Mouse (Mus musculus): ENCODE measurements around the gene Arid1a. TPM values are rescaled to one million over a fixed set of nuclear protein-coding genes. Genes with fewer than 3 reads are reported as not detected.

Gene Arid1a
- polyA plus RNA-seq, 1 experiment from 2014 or later, result 18.5 TPM

GRCm38 (mm10) chr4:133711307-133712076, 45.1 kb downstream of the Arid1a start:
- no peak overlapping the region for H3K4me2 ChIP-seq (ENCODE audit: low read depth, low read length)
- WGBS, result 77% methylated on average over 6 of the region's 6 CpGs
- H3K9me3 ChIP-seq (ENCODE audit: control insufficient read depth, low read length), result no peaks in the 10 kb centered on the region
- no peak overlapping the region for H3K4me3 ChIP-seq (ENCODE audit: low read length)
- H3K4me1 ChIP-seq (ENCODE audit: control insufficient read depth, insufficient read depth, low read length), result peaks cover 22% of the 10 kb centered on the region
- no peak overlapping the region for H3K27ac ChIP-seq (ENCODE audit: low read length)
- H3K9ac ChIP-seq (ENCODE audit: low read depth, low read length), result no peak overlapping the region
- ATAC-seq, result 0 out of 2 replicates have a peak, but pooled peaks have one; percentile 38
- peaks cover 3% of the 10 kb centered on the region; the same call in 1 of the 2 replicates for H3K36me3 ChIP-seq (ENCODE audit: control insufficient read depth, insufficient read depth, low read length)
- no peaks in the 10 kb centered on the region for H3K27me3 ChIP-seq (replicated peaks; ENCODE audit: control insufficient read depth, insufficient read depth, low read length)

- H3K4me2 ChIP-seq (ENCODE audit: low read depth, low read length), result no peak overlapping the region
- WGBS, result 65% methylated on average over 2 of the region's 2 CpGs
- no peaks in the 10 kb centered on the region for H3K27me3 ChIP-seq (replicated peaks; ENCODE audit: control insufficient read depth, insufficient read depth, low read length)
- ATAC-seq, result no peak
- no peak overlapping the region for H3K9ac ChIP-seq (ENCODE audit: low read depth, low read length)
- no peak overlapping the region for H3K4me3 ChIP-seq (ENCODE audit: low read length)
- no peak overlapping the region for H3K27ac ChIP-seq (ENCODE audit: low read length)
- H3K9me3 ChIP-seq (ENCODE audit: control insufficient read depth, low read length), result no peaks in the 10 kb centered on the region
- H3K36me3 ChIP-seq (ENCODE audit: control insufficient read depth, insufficient read depth, low read length), result no peaks in the 10 kb centered on the region
- H3K4me1 ChIP-seq (ENCODE audit: control insufficient read depth, insufficient read depth, low read length), result peaks cover 34% of the 10 kb centered on the region
Measured at GRCm38 (mm10) chr4:133709395-133709794, 47.2 kb downstream of the Arid1a start.

GRCm38 (mm10) chr4:133707464-133707863, 49.1 kb downstream of the Arid1a start:
- H3K9ac ChIP-seq (ENCODE audit: low read depth, low read length), result no peak overlapping the region
- H3K4me3 ChIP-seq (ENCODE audit: low read length), result no peak overlapping the region
- no peaks in the 10 kb centered on the region for H3K27me3 ChIP-seq (replicated peaks; ENCODE audit: control insufficient read depth, insufficient read depth, low read length)
- peaks cover 34% of the 10 kb centered on the region for H3K4me1 ChIP-seq (ENCODE audit: control insufficient read depth, insufficient read depth, low read length)
- H3K36me3 ChIP-seq (ENCODE audit: control insufficient read depth, insufficient read depth, low read length), result no peaks in the 10 kb centered on the region
- peak overlapping the region; percentile 58 for H3K27ac ChIP-seq (ENCODE audit: low read length)
- 50% methylated on average over 1 of the region's 1 CpGs for WGBS
- no peak for ATAC-seq
- H3K4me2 ChIP-seq (ENCODE audit: low read depth, low read length), result no peak overlapping the region
- H3K9me3 ChIP-seq (ENCODE audit: control insufficient read depth, low read length), result no peaks in the 10 kb centered on the region

- ATAC-seq, result peak; percentile 78
- 0 out of 2 replicates have a peak overlapping the region, but pooled peaks have one; percentile 1 for H3K4me2 ChIP-seq (ENCODE audit: low read depth, low read length)
- 29% methylated on average over 8 of the region's 8 CpGs for WGBS
Measured at GRCm38 (mm10) chr4:133706956-133707355, 49.6 kb downstream of the Arid1a start.

GRCm38 (mm10) chr4:133705062-133705461, 51.5 kb downstream of the Arid1a start:
- 69% methylated on average over 4 of the region's 4 CpGs for WGBS
- Histone ChIP-seq H3K4me2 (ENCODE audit: low read depth, low read length) (no peak overlapping the region), H3K9ac (ENCODE audit: low read depth, low read length) (no peak overlapping the region), H3K4me3 (ENCODE audit: low read length) (no peak overlapping the region), H3K27ac (ENCODE audit: low read length) (no peak overlapping the region), H3K27me3 (replicated peaks; ENCODE audit: control insufficient read depth, insufficient read depth, low read length) (no peaks in the 10 kb centered on the region), H3K4me1 (ENCODE audit: control insufficient read depth, insufficient read depth, low read length) (peaks cover 34% of the 10 kb centered on the region), H3K9me3 (ENCODE audit: control insufficient read depth, low read length) (no peaks in the 10 kb centered on the region), H3K36me3 (ENCODE audit: control insufficient read depth, insufficient read depth, low read length) (peaks cover 3% of the 10 kb centered on the region; the same call in 1 of the 2 replicates)
- 0 out of 2 replicates have a peak, but pooled peaks have one; percentile 35 for ATAC-seq

More at GRCm38 (mm10) chr4:133706956-133707355, 49.6 kb downstream of the Arid1a start:
- H3K9ac ChIP-seq (ENCODE audit: low read depth, low read length), result 0 out of 2 replicates have a peak overlapping the region, but pooled peaks have one; percentile 31
- H3K27ac ChIP-seq (ENCODE audit: low read length), result peak overlapping the region; percentile 58
- H3K9me3 ChIP-seq (ENCODE audit: control insufficient read depth, low read length), result no peaks in the 10 kb centered on the region
- no peaks in the 10 kb centered on the region for H3K27me3 ChIP-seq (replicated peaks; ENCODE audit: control insufficient read depth, insufficient read depth, low read length)
- H3K36me3 ChIP-seq (ENCODE audit: control insufficient read depth, insufficient read depth, low read length), result no peaks in the 10 kb centered on the region
- peaks cover 34% of the 10 kb centered on the region for H3K4me1 ChIP-seq (ENCODE audit: control insufficient read depth, insufficient read depth, low read length)
- H3K4me3 ChIP-seq (ENCODE audit: low read length), result no peak overlapping the region

GRCm38 (mm10) chr4:133700905-133701368, 55.6 kb downstream of the Arid1a start:
- Histone ChIP-seq H3K4me1 (ENCODE audit: control insufficient read depth, insufficient read depth, low read length) (peaks cover 8% of the 10 kb centered on the region; the same call in 1 of the 2 replicates), H3K36me3 (ENCODE audit: control insufficient read depth, insufficient read depth, low read length) (peaks cover 3% of the 10 kb centered on the region; the same call in 1 of the 2 replicates), H3K9ac (ENCODE audit: low read depth, low read length) (no peak overlapping the region), H3K27me3 (replicated peaks; ENCODE audit: control insufficient read depth, insufficient read depth, low read length) (no peaks in the 10 kb centered on the region), H3K4me3 (ENCODE audit: low read length) (no peak overlapping the region), H3K9me3 (ENCODE audit: control insufficient read depth, low read length) (no peaks in the 10 kb centered on the region), H3K27ac (ENCODE audit: low read length) (no peak overlapping the region), H3K4me2 (ENCODE audit: low read depth, low read length) (no peak overlapping the region)
- ATAC-seq, result no peak
- 75% methylated on average over 11 of the region's 11 CpGs for WGBS

GRCm38 (mm10) chr4:133695363-133695762, 61.2 kb downstream of the Arid1a start:
- Histone ChIP-seq H3K9me3 (ENCODE audit: control insufficient read depth, low read length) (no peaks in the 10 kb centered on the region), H3K27ac (ENCODE audit: low read length) (no peak overlapping the region), H3K4me3 (ENCODE audit: low read length) (no peak overlapping the region), H3K27me3 (replicated peaks; ENCODE audit: control insufficient read depth, insufficient read depth, low read length) (no peaks in the 10 kb centered on the region), H3K4me1 (ENCODE audit: control insufficient read depth, insufficient read depth, low read length) (peaks cover 15% of the 10 kb centered on the region), H3K36me3 (ENCODE audit: control insufficient read depth, insufficient read depth, low read length) (peaks cover 38% of the 10 kb centered on the region), H3K9ac (ENCODE audit: low read depth, low read length) (no peak overlapping the region), H3K4me2 (ENCODE audit: low read depth, low read length) (no peak overlapping the region)
- 77% methylated on average over 3 of the region's 3 CpGs for WGBS
- no peak for ATAC-seq

- no peak overlapping the region for H3K4me2 ChIP-seq (ENCODE audit: low read depth, low read length)
- ATAC-seq, result peak; percentile 36
- H3K9me3 ChIP-seq (ENCODE audit: control insufficient read depth, low read length), result no peaks in the 10 kb centered on the region
- H3K9ac ChIP-seq (ENCODE audit: low read depth, low read length), result no peak overlapping the region
- 14% methylated on average over 5 of the region's 5 CpGs for WGBS
- H3K4me1 ChIP-seq (ENCODE audit: control insufficient read depth, insufficient read depth, low read length), result peaks cover 32% of the 10 kb centered on the region
- peak overlapping the region; percentile 29 for H3K27ac ChIP-seq (ENCODE audit: low read length)
- no peak overlapping the region for H3K4me3 ChIP-seq (ENCODE audit: low read length)
- no peaks in the 10 kb centered on the region for H3K27me3 ChIP-seq (replicated peaks; ENCODE audit: control insufficient read depth, insufficient read depth, low read length)
- peaks cover 57% of the 10 kb centered on the region for H3K36me3 ChIP-seq (ENCODE audit: control insufficient read depth, insufficient read depth, low read length)
Measured at GRCm38 (mm10) chr4:133690252-133690651, 66.3 kb downstream of the Arid1a start.

GRCm38 (mm10) chr4:133688417-133689067, 68.0 kb downstream of the Arid1a start:
- H3K27ac ChIP-seq (ENCODE audit: low read length), result no peak overlapping the region; the same call in 1 of the 2 replicates
- H3K9ac ChIP-seq (ENCODE audit: low read depth, low read length), result no peak overlapping the region
- H3K9me3 ChIP-seq (ENCODE audit: control insufficient read depth, low read length), result no peaks in the 10 kb centered on the region
- H3K27me3 ChIP-seq (replicated peaks; ENCODE audit: control insufficient read depth, insufficient read depth, low read length), result no peaks in the 10 kb centered on the region
- H3K36me3 ChIP-seq (ENCODE audit: control insufficient read depth, insufficient read depth, low read length), result peaks cover 49% of the 10 kb centered on the region
- peaks cover 32% of the 10 kb centered on the region for H3K4me1 ChIP-seq (ENCODE audit: control insufficient read depth, insufficient read depth, low read length)
- ATAC-seq, result peak; percentile 81
- no peak overlapping the region for H3K4me3 ChIP-seq (ENCODE audit: low read length)
- no peak overlapping the region for H3K4me2 ChIP-seq (ENCODE audit: low read depth, low read length)
- WGBS, result 35% methylated on average over 7 of the region's 7 CpGs
